Mouse (Mus musculus): ENCODE measurements around the gene Mrto4. TPM values are rescaled to one million over a fixed set of nuclear protein-coding genes. Genes with fewer than 3 reads are reported as not detected.
"Not testable (repeated sequence)": the region's sequence is repeated elsewhere in the genome, so short reads cannot be mapped to it uniquely, and the experiment has no call there.

Mrto4 gene
- not detected in 2 replicates for polyA plus RNA-seq (2012; ENCODE audit: insufficient read depth, insufficient read length, low replicate concordance, missing spikeins)

DNA sequence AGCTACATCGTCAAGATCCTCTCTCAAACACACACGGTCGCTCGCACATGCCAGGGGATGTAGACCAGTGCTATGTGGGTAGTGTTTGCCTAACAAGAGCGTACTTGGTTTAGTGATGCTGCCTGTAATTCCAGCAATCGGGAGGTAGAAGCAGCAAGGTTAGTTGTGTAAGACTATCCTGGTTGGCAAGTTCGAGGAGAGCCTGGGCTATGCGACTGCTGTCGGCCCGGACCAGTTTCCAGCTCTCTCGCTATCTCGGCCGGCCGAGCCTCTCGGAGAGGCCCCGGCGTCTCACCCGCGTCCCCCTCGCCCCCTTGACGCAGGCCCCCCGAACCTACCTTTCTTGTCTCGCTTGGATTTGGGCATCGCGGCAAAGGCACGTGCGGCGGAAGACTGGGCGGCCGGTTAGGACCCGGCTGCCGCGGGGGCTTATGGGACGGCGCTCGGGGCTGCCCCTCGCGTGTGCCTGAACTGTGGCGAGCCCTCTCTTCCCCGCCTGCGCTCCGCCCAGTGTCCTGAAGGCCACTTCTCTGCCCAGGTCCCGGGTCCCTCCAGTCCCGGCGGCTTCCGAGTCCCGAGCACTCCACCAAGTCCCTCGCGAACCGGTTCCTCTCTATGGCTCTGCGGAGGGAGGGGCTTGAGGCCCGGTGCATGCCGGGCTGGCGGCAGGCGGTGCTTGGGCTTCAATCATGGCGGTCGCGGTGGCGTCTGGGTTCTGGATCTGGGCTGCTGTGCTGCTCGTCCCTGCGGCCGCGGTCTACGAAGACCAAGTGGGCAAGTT lies at the start of gene Mrto4, which contains the start of the genes Emc1 and Ubr4:
Mrto4 (minus strand) TSS at position 646 of the 781 bp plus-strand sequence.
Emc1 (plus strand) TSS at position 657 of the 781 bp plus-strand sequence.
Ubr4 (plus strand) TSS at position 679 of the 781 bp plus-strand sequence.
- TF ChIP-seq POLR2A (IDR thresholded peaks at IDR 0.05; ENCODE audit: insufficient read depth, low read depth, low read length) (0 out of 2 replicates have a peak, but pooled peaks have one; percentile 35), CTCF (IDR thresholded peaks at IDR 0.05; ENCODE audit: insufficient read depth, low read depth, low read length) (no peak)
- Histone ChIP-seq H3K4me1 (ENCODE audit: control insufficient read depth, insufficient read depth, low read length) (peaks cover 7% of the 10 kb centered on the region), H3K4me3 (ENCODE audit: insufficient read depth, low read depth, low read length) (peak within 1 kb of the TSS; percentile 79), H3K27ac (ENCODE audit: insufficient read depth, low read depth, low read length) (peak within 1 kb of the TSS; percentile 93)
- under 1% methylated on average over 64 of the region's 64 CpGs for WGBS

- WGBS, result 85% methylated on average over 5 of the region's 5 CpGs
- Histone ChIP-seq H3K4me3 (ENCODE audit: insufficient read depth, low read depth, low read length) (no peak overlapping the region), H3K4me1 (ENCODE audit: control insufficient read depth, insufficient read depth, low read length) (no peaks in the 10 kb centered on the region), H3K27ac (ENCODE audit: insufficient read depth, low read depth, low read length) (no peak overlapping the region)
- TF ChIP-seq POLR2A (IDR thresholded peaks at IDR 0.05; ENCODE audit: insufficient read depth, low read depth, low read length) (no peak), CTCF (IDR thresholded peaks at IDR 0.05; ENCODE audit: insufficient read depth, low read depth, low read length) (no peak)
Observed at GRCm38 (mm10) chr4:139400487-139400886, 48.1 kb upstream of the Mrto4 start.

DNA sequence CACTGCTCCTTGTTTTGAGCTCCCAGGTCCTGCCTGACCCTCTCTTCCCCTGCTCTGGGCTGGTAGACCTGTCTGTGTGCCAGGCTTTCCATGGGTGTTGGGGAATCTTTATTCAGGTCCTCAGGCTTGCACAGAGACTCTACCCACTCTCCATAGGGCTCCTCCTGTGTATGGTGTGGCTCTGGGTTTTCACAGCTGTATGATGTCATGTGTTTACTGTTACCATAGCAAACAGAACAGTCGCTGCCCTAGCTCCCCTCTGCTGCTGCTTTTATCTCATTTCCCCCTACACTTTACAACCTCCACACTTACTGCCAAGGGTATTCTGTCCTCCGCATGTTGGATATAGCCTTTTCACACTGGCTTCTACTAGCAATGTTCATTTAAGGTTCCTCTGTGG lies 43.1 kb upstream of the Mrto4 start:
- Histone ChIP-seq H3K27ac (ENCODE audit: insufficient read depth, low read depth, low read length) (no peak overlapping the region), H3K4me1 (ENCODE audit: control insufficient read depth, insufficient read depth, low read length) (no peaks in the 10 kb centered on the region), H3K4me3 (ENCODE audit: insufficient read depth, low read depth, low read length) (no peak overlapping the region)
- TF ChIP-seq CTCF (IDR thresholded peaks at IDR 0.05; ENCODE audit: insufficient read depth, low read depth, low read length) (no peak), POLR2A (IDR thresholded peaks at IDR 0.05; ENCODE audit: insufficient read depth, low read depth, low read length) (no peak)
- 33% methylated on average over 2 of the region's 2 CpGs for WGBS

DNA sequence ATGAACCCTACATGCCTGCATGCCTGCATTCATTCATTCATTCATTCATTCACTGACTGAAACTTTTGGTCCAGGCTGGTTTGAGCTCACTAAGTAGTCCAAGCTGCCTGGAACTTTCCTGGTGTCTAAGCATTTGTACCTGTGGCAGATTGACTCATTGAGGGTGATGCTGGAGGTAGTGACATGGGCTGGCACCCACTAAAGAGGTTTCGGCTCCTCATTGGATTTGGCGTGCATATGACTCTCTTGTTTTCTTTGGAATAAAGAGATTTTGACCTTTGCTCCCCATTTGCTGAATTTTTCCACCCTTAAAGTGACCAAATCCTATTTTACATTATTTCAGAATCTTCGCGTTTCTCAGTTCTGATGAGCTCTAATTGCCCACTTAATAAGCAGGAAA lies 37.2 kb upstream of the Mrto4 start:
- Histone ChIP-seq H3K4me3 (ENCODE audit: insufficient read depth, low read depth, low read length) (no peak overlapping the region), H3K4me1 (ENCODE audit: control insufficient read depth, insufficient read depth, low read length) (no peaks in the 10 kb centered on the region; the same call in 1 of the 2 replicates), H3K27ac (ENCODE audit: insufficient read depth, low read depth, low read length) (no peak overlapping the region)
- WGBS, result 79% methylated on average over 4 of the region's 4 CpGs
- TF ChIP-seq CTCF (IDR thresholded peaks at IDR 0.05; ENCODE audit: insufficient read depth, low read depth, low read length) (no peak), POLR2A (IDR thresholded peaks at IDR 0.05; ENCODE audit: insufficient read depth, low read depth, low read length) (no peak)

- Histone ChIP-seq H3K4me1 (ENCODE audit: control insufficient read depth, insufficient read depth, low read length) (peaks cover 4% of the 10 kb centered on the region), H3K27ac (ENCODE audit: insufficient read depth, low read depth, low read length) (no peak overlapping the region), H3K4me3 (ENCODE audit: insufficient read depth, low read depth, low read length) (no peak overlapping the region)
- TF ChIP-seq CTCF (IDR thresholded peaks at IDR 0.05; ENCODE audit: insufficient read depth, low read depth, low read length) (no peak), POLR2A (IDR thresholded peaks at IDR 0.05; ENCODE audit: insufficient read depth, low read depth, low read length) (no peak)
- WGBS, result 46% methylated on average over 6 of the region's 6 CpGs
Observed at GRCm38 (mm10) chr4:139386869-139387319, 34.5 kb upstream of the Mrto4 start.

- H3K4me3 ChIP-seq (ENCODE audit: insufficient read depth, low read depth, low read length); H3K27ac ChIP-seq (ENCODE audit: insufficient read depth, low read depth, low read length); H3K4me1 ChIP-seq (ENCODE audit: control insufficient read depth, insufficient read depth, low read length): not testable (repeated sequence)
- WGBS, result 91% methylated on average over 5 of the region's 5 CpGs
Observed at GRCm38 (mm10) chr4:139385841-139386240, 33.5 kb upstream of the Mrto4 start.

GRCm38 (mm10) chr4:139382231-139382630 lies 29.9 kb upstream of the Mrto4 start:
- peaks cover 5% of the 10 kb centered on the region for H3K4me1 ChIP-seq (ENCODE audit: control insufficient read depth, insufficient read depth, low read length)
- 50% methylated on average over 7 of the region's 7 CpGs for WGBS
- no peak for TF ChIP-seq CTCF (IDR thresholded peaks at IDR 0.05; ENCODE audit: insufficient read depth, low read depth, low read length)
- no peak for TF ChIP-seq POLR2A (IDR thresholded peaks at IDR 0.05; ENCODE audit: insufficient read depth, low read depth, low read length)

DNA sequence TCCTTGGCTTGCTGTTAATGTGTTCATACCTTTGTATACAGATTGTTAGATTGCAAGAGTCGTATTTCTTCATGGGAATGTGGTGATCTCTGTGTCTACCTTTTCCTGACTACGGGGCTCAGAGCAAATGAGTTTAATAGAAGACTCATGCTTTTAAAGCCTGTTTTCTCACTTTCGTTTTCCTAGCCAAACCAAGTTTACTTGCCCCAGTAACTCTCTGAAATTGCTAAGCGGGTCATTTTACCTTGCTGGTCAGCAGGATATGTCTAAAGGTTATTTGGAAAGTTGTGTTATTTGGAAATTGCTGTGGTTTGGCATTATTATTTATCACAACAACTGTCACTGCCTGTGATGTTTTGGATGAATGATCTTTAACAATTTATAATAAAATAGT lies 29.1 kb upstream of the Mrto4 start:
- peaks cover 5% of the 10 kb centered on the region for H3K4me1 ChIP-seq (ENCODE audit: control insufficient read depth, insufficient read depth, low read length)
- H3K27ac ChIP-seq (ENCODE audit: insufficient read depth, low read depth, low read length), result no peak overlapping the region
- WGBS, result 33% methylated on average over 4 of the region's 4 CpGs
- TF ChIP-seq POLR2A (IDR thresholded peaks at IDR 0.05; ENCODE audit: insufficient read depth, low read depth, low read length), result no peak
- TF ChIP-seq CTCF (IDR thresholded peaks at IDR 0.05; ENCODE audit: insufficient read depth, low read depth, low read length), result no peak
- no peak overlapping the region for H3K4me3 ChIP-seq (ENCODE audit: insufficient read depth, low read depth, low read length)

More at GRCm38 (mm10) chr4:139382231-139382630, 29.9 kb upstream of the Mrto4 start:
- Histone ChIP-seq H3K4me3 (ENCODE audit: insufficient read depth, low read depth, low read length) (no peak overlapping the region), H3K27ac (ENCODE audit: insufficient read depth, low read depth, low read length) (no peak overlapping the region)

- Histone ChIP-seq H3K4me3 (ENCODE audit: insufficient read depth, low read depth, low read length) (peak overlapping the region; percentile 79), H3K27ac (ENCODE audit: insufficient read depth, low read depth, low read length) (no peak overlapping the region), H3K4me1 (ENCODE audit: control insufficient read depth, insufficient read depth, low read length) (peaks cover 5% of the 10 kb centered on the region)
- no peak for TF ChIP-seq POLR2A (IDR thresholded peaks at IDR 0.05; ENCODE audit: insufficient read depth, low read depth, low read length)
- TF ChIP-seq CTCF (IDR thresholded peaks at IDR 0.05; ENCODE audit: insufficient read depth, low read depth, low read length), result no peak
- whole genome bisulfite sequencing, result 1% methylated on average over 38 of the region's 44 CpGs
Observed at GRCm38 (mm10) chr4:139380775-139381451, 28.5 kb upstream of the Mrto4 start.
